Mouse (Mus musculus) stomach, postnatal 0 days (tissue): ENCODE results near the gene Nol12.

Source experiments
- CTCF ChIP-seq: IDR thresholded peaks from 2 replicates; pipeline ENCODE4 v1.5.1; 2016; ENCODE audit warnings: antibody characterized with exemption, low read depth, mild to moderate bottlenecking, moderate library complexity
- EP300 ChIP-seq: optimal IDR thresholded peaks from 2 replicates; pipeline ENCODE3; 2016; ENCODE audit warnings: antibody characterized with exemption

DNA sequence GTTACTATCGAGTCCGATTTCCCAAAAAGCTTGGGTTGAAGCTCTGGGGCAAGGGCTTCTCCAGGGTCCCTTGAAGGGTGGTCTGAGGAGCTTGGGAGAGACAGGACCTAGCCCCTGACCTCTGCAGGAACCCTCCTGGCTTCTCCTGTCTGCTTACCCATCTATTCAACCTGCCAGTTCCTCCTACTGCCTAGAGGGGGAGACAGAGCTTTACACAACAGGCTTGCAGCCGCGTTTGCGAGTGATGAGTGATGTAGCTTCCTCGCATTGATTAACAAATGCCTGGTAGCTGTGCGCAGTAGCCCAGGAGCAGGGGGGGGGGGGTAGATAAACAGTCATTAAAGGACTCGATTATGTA lies 19.1 kb upstream of the Nol12 start:
- TF ChIP-seq CTCF: peak; percentile 97
- no peak for TF ChIP-seq EP300
